In the genomic region with DNA sequence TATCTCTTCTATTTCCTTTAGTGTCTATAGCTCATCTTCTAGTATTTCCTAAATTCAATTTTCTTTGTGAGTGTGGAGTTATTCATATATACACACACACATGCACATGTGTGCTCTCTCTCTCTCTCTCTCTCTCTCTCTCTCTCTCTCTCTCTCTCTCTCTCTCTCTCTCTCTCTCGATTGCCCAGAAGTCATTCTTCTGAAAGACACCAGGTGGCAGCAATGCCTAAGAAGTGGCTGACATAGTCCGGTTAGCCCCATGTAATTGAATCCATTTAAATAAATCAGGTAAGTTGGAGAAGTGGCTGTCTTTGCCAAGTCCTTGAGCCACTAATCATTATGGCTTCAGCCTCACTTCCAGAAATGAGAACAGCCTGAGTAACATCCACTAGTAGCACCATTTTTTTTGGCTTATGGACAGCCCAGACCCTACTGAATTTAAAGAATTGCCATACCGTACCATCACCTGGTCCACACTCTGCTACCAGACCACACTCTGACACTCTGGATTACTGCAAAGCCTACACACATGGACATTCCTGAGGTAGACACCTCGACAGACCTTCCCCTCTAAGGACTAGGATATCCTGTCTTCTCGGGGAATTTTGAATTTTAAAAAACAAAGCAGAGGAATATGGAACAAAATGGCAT, we compare ENCODE assay signal across 8 mouse cellular contexts. TPM values are rescaled to one million over a fixed set of nuclear protein-coding genes. Genes with fewer than 3 reads are reported as not detected.
DNase-seq lines count a peak whose midpoint lies in the region; ATAC-seq and TF ChIP-seq lines count a peak whose summit lies in the region.
"Had no signal": no experiment of that assay in that cellular context is flagged by ENCODE, and none has a peak within 500 bp of the region (broad histone marks: within the 10 kb centered on the region; RNA-seq: fewer than 3 reads in every experiment).

No protein-coding gene starts in this region.

- no peaks in the 10 kb centered on the region for H3K36me3 ChIP-seq in CH12.LX (replicated peaks in 1 of 2; ENCODE audit: control insufficient read depth in 1 of 2, insufficient read depth in 1 of 2, low read length in 1 of 2)
- H3K36me3 ChIP-seq in kidney, embryonic 15.5 days: no peaks in the 10 kb centered on the region

- no peak overlapping the region for H3K4me3 ChIP-seq in CH12.LX (replicated peaks in 1 of 3; ENCODE audit: low read depth in 2 of 3, low read length in 2 of 3, poor library complexity in 1 of 3)
- H3K4me3 ChIP-seq in cerebellum, adult 2 months (replicated peaks; ENCODE audit: insufficient read depth, low read depth, low read length): no peak overlapping the region
- no peak overlapping the region for H3K4me3 ChIP-seq in kidney, embryonic 15.5 days (replicated peaks)
- no peak overlapping the region for H3K4me3 ChIP-seq in lung, adult 2 months (replicated peaks; ENCODE audit: extremely low read depth, low read depth, low read length)

- no peaks in the 10 kb centered on the region for H3K9me3 ChIP-seq in CH12.LX (replicated peaks; ENCODE audit: low read length)
- H3K9me3 ChIP-seq in kidney, embryonic 15.5 days (replicated peaks): no peaks in the 10 kb centered on the region

- in situ Hi-C loops in CH12.LX (cut with MboI; ENCODE audit: low pct_ligation_motif_present, low pct_unique_long_range_greater_than_20kb, low sequenced_read_pairs): loop anchor here (25.0 kb wide), 2 partner anchors 421 to 546 kb away; no protein-coding TSS in a partner anchor

- ATAC-seq in frontal cortex, adult (ENCODE audit: low TSS enrichment): peak; percentile 82
- peak; percentile 52; the same call in 1 of the 2 replicates for ATAC-seq in kidney, embryonic 15.5 days (replicated peaks; ENCODE audit: low FRiP score)

- dilution Hi-C loops in CH12.LX (cut with MboI; ENCODE audit: extremely low pct_ligation_motif_present, extremely low pct_unique_long_range_greater_than_20kb, low sequenced_read_pairs): no loop called here

- H3K79me2 ChIP-seq in CH12.LX (replicated peaks; ENCODE audit: control insufficient read depth, extremely low read depth, insufficient read depth, poor library complexity, severe bottlenecking): no peaks in the 10 kb centered on the region

- H3K27me3 ChIP-seq in CH12.LX (replicated peaks): no peaks in the 10 kb centered on the region
- H3K27me3 ChIP-seq in cerebellum, adult 2 months (ENCODE audit: control insufficient read depth, insufficient read depth, low read length): no peaks in the 10 kb centered on the region
- H3K27me3 ChIP-seq in kidney, embryonic 15.5 days: no peaks in the 10 kb centered on the region

- WGBS in cerebellum, adult 2 months: 43% methylated on average over 5 of the region's 5 CpGs
- WGBS in kidney, embryonic 15.5 days: 38% methylated on average over 5 of the region's 5 CpGs
- 32% methylated on average over 5 of the region's 5 CpGs for WGBS in lung, adult 2 months

- TF ChIP-seq POLR2A in CH12.LX (IDR thresholded peaks at IDR 0.05; ENCODE audit: low read depth, low read length): no peak
- TF ChIP-seq POLR2A in cerebellum, adult 2 months (IDR thresholded peaks at IDR 0.05; ENCODE audit: borderline replicate concordance, insufficient read depth, low read length): no peak
- no peak for TF ChIP-seq POLR2A in lung, adult 2 months (IDR thresholded peaks at IDR 0.05; ENCODE audit: borderline replicate concordance, extremely low read depth, low read depth, low read length)

- no peaks in the 10 kb centered on the region for H3K4me1 ChIP-seq in CH12.LX (ENCODE audit: control insufficient read depth in 1 of 2, insufficient read depth in 2 of 2)
- H3K4me1 ChIP-seq in cerebellum, adult 2 months (ENCODE audit: control insufficient read depth, insufficient read depth, low read length): no peaks in the 10 kb centered on the region; the same call in 1 of the 2 replicates
- H3K4me1 ChIP-seq in kidney, embryonic 15.5 days: no peaks in the 10 kb centered on the region
- no peaks in the 10 kb centered on the region for H3K4me1 ChIP-seq in lung, adult 2 months (ENCODE audit: control insufficient read depth, insufficient read depth, low read length)

- peak; percentile 21 to 86; a peak in 2 of 4 replicates for TF ChIP-seq CTCF in CH12.LX (conservative IDR thresholded peaks at IDR 0.05 in 1 of 2, IDR thresholded peaks at IDR 0.05 in 1 of 2; ENCODE audit: low read depth in 2 of 2, low read length in 2 of 2)
- TF ChIP-seq CTCF in cerebellum, adult 2 months (IDR thresholded peaks at IDR 0.05; ENCODE audit: borderline replicate concordance, insufficient read depth, low read depth, low read length): peak; percentile 52
- TF ChIP-seq CTCF in lung, adult 2 months (IDR thresholded peaks at IDR 0.05; ENCODE audit: insufficient read depth, low read length): no peak

- H3K4me2 ChIP-seq in CH12.LX (ENCODE audit: insufficient read depth, low read depth, poor library complexity, severe bottlenecking): no peak overlapping the region
- H3K4me2 ChIP-seq in kidney, embryonic 15.5 days: no peak overlapping the region

- TF ChIP-seq EP300 in CH12.LX (IDR thresholded peaks at IDR 0.05; ENCODE audit: low read length): no peak

- H3K27ac ChIP-seq in CH12.LX (ENCODE audit: insufficient read depth, low read depth): no peak overlapping the region
- no peak overlapping the region for H3K27ac ChIP-seq in cerebellum, adult 2 months (ENCODE audit: insufficient read depth, low read length)
- H3K27ac ChIP-seq in kidney, embryonic 15.5 days: no peak overlapping the region

- H3K9ac ChIP-seq in CH12.LX (ENCODE audit: insufficient read depth, low read depth): no peak overlapping the region
- H3K9ac ChIP-seq in kidney, embryonic 15.5 days: no peak overlapping the region

- DNase-seq in 416B (ENCODE audit: low read depth) (peak; percentile 61), CH12.LX (ENCODE audit: extremely low read depth) (peak; percentile 61)
- peak; percentile 67 to 72 for DNase-seq in cerebellum, adult 2 months
- peak; percentile 3 for DNase-seq in lung, adult 2 months
- DNase-seq in right cerebral cortex, postnatal 25 days: peak; percentile 37

- peak; percentile 82 for TF ChIP-seq RAD21 in CH12.LX (IDR thresholded peaks at IDR 0.05; ENCODE audit: low read depth, low read length)

TF ChIP-seq in CH12.LX, 34 proteins besides CTCF, POLR2A, EP300 and RAD21:
- TF ChIP-seq TCF12 (IDR thresholded peaks at IDR 0.05; ENCODE audit: low read depth, low read length) (no peak), RCOR1 (conservative IDR thresholded peaks at IDR 0.05; ENCODE audit: low read depth, low read length) (no peak), SMC3 (IDR thresholded peaks at IDR 0.05; ENCODE audit: low read depth, low read length) (peak; percentile 89), JUND (conservative IDR thresholded peaks at IDR 0.05; ENCODE audit: low read depth, low read length) (peak; percentile 82), JUN (IDR thresholded peaks at IDR 0.05; ENCODE audit: insufficient read depth, low read depth, low read length) (no peak), USF2 (conservative IDR thresholded peaks at IDR 0.05; ENCODE audit: low read depth, low read length) (no peak), ZKSCAN1 (IDR thresholded peaks at IDR 0.05; ENCODE audit: borderline replicate concordance, low read depth, low read length) (no peak), MEF2A (IDR thresholded peaks at IDR 0.05; ENCODE audit: borderline replicate concordance, low read depth, low read length) (no peak), BHLHE40 (IDR thresholded peaks at IDR 0.05; ENCODE audit: low read depth, low read length) (no peak), MAZ (IDR thresholded peaks at IDR 0.05; ENCODE audit: low read depth, low read length) (no peak), ETS1 (conservative IDR thresholded peaks at IDR 0.05; ENCODE audit: low read depth, low read length) (no peak), NRF1 (IDR thresholded peaks at IDR 0.05; ENCODE audit: low read depth, low read length) (no peak), TBP (conservative IDR thresholded peaks at IDR 0.05; ENCODE audit: low read depth, low read length) (no peak), ELF1 (IDR thresholded peaks at IDR 0.05; ENCODE audit: low read depth, low read length) (no peak), IRF4 (IDR thresholded peaks at IDR 0.05; ENCODE audit: low read depth, low read length) (no peak), E2F4 (IDR thresholded peaks at IDR 0.05; ENCODE audit: insufficient replicate concordance, low read depth, low read length) (no peak), SIN3A (IDR thresholded peaks at IDR 0.05; ENCODE audit: low read length) (no peak), MXI1 (IDR thresholded peaks at IDR 0.05; ENCODE audit: low read depth, low read length) (no peak), POLR2AphosphoS2 (IDR thresholded peaks at IDR 0.05; ENCODE audit: low read depth, low read length) (no peak), ZC3H11A (IDR thresholded peaks at IDR 0.05; ENCODE audit: low read depth, low read length) (peak; percentile 73), ZMIZ1 (IDR thresholded peaks at IDR 0.05; ENCODE audit: low read depth, low read length) (no peak), HCFC1 (IDR thresholded peaks at IDR 0.05; ENCODE audit: low read depth, low read length) (no peak), MYC (IDR thresholded peaks at IDR 0.05; ENCODE audit: low read depth, low read length) (no peak), UBTF (IDR thresholded peaks at IDR 0.05; ENCODE audit: low read depth, low read length) (no peak), USF1 (IDR thresholded peaks at IDR 0.05; ENCODE audit: low read depth, low read length) (no peak)

RNA-seq across cellular contexts. Expression of gene Ppp1r17, which starts 49.5 kb away (rescaled TPM):
- not detected in 2 replicates for total RNA-seq in CH12.LX (2012; rRNA removed)
- total RNA-seq in CH12.LX (2014; rRNA removed): not detected in 2 replicates
- polyA plus RNA-seq in CH12.LX (2012; ENCODE audit: insufficient read length, low read depth): not detected in 2 replicates
- 147 and 161 TPM in 2 replicates for polyA plus RNA-seq in cerebellum, adult 2 months (2012; rRNA removed)
- polyA plus RNA-seq in kidney, embryonic 15.5 days (2015; fragmentation: Nextera tagmentation; extraction: Ambion mirVana): 0.21 and 1.1 TPM in 2 replicates
- not detected in 2 replicates for polyA plus RNA-seq in lung, adult 2 months (2012; rRNA removed)
- total RNA-seq: neutrophil, adult 5-6 weeks had no signal

Comparison
In these comparisons a context has a peak if more than half of its experiments do, and no peak if none do; other contexts are left out.
1. DNase-seq: peak in every context shown above with its lines; median percentile 70 in cerebellum, adult 2 months; 61 in 416B; 61 in CH12.LX; 37 in right cerebral cortex, postnatal 25 days; 3 in lung, adult 2 months.
2. RNA of gene Ppp1r17, which starts 49.5 kb away (polyA plus RNA-seq): 147 to 161 TPM in cerebellum, adult 2 months; 0.21 to 1.1 TPM in kidney, embryonic 15.5 days, not detected in CH12.LX and not detected in lung, adult 2 months; every median in the first group is over 10 times any median in the second.